Mouse (Mus musculus): ENCODE measurements around the gene Ndufa13. TPM values are rescaled to one million over a fixed set of nuclear protein-coding genes. Genes with fewer than 3 reads are reported as not detected.

The Ndufa13 gene
- polyA plus RNA-seq, 1 experiment = 135 TPM

DNA sequence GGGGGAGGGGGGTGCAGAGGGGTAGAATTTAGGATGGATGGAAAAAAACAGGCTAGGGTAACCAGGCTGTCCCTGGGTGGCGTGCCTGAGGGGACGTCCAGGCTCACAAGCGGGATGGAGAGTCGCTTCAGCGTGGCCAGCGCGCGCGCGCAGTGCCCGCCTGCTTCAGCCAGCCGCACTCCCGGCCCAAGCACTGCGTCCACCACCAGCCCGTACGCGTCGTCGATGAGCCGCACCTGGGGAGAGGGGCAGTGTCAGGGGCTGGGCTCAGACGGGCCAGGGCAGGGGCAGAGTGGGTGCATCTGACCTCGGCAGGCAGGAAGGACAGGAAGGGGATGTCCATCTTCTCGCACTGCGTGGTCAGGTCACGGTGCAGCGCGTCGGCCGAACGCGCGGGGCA, 13.5 kb downstream of the Ndufa13 start:
- Histone ChIP-seq H3K27me3 (ENCODE audit: control insufficient read depth, insufficient read depth, insufficient read length) (peaks cover 12% of the 10 kb centered on the region), H3K79me2 (ENCODE audit: control insufficient read depth, insufficient read depth) (no peaks in the 10 kb centered on the region), H3K36me3 (ENCODE audit: control insufficient read depth, insufficient read depth) (peaks cover 5% of the 10 kb centered on the region), H3K79me3 (ENCODE audit: low read depth) (no peaks in the 10 kb centered on the region), H3ac (ENCODE audit: control insufficient read depth, insufficient read length, low read depth) (no peak overlapping the region), H3K4me3 (ENCODE audit: insufficient read depth, poor library complexity, severe bottlenecking) (no peak overlapping the region)
- TF ChIP-seq CEBPB (IDR thresholded peaks at IDR 0.05; ENCODE audit: low read depth) (no peak), MYOG (IDR thresholded peaks at IDR 0.05; ENCODE audit: control insufficient read depth, extremely low read depth, insufficient read length) (no peak), USF1 (IDR thresholded peaks at IDR 0.05; ENCODE audit: low read depth) (no peak), FOSL1 (IDR thresholded peaks at IDR 0.05; ENCODE audit: insufficient read depth, low read length, poor library complexity, severe bottlenecking) (no peak), CTCF (IDR thresholded peaks at IDR 0.05; ENCODE audit: control insufficient read depth, insufficient read depth, insufficient read length) (no peak), MAX (IDR thresholded peaks at IDR 0.05) (no peak), MYOD1 (IDR thresholded peaks at IDR 0.05; ENCODE audit: control insufficient read depth, insufficient read length, low read depth) (no peak)

DNA sequence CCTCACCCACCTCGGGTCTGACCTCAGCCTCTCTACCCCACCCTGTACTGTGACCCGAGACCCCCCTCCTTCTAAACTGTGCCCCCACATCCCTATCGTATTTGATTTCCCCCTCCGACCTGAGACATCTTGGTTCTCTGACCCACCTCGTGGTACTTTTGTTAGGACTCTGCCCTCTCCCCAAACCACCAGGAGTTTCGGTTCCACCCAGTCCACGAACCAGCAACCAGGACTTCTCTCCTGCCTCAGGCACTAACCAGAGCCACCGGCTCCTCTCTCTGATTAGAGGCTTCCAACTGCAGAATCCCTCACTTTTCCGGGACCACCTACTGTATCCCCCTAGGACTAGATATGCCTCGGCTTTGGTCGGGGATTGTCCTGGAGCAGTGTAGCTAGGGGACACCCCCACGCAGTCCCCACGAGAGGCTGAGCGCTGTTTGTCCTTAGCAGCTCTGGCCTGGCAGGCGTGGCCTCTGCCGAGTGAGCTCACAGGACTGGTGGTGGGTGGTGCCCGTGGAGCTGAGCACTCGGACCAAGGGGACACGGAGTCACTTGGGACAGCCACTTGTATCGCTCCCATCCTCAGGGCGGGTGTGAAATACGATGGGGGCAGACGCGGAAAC, 14.0 kb downstream of the Ndufa13 start:
- peaks cover 4% of the 10 kb centered on the region for H3K36me3 ChIP-seq (ENCODE audit: control insufficient read depth, insufficient read depth)
- no peak overlapping the region for H3K4me3 ChIP-seq (ENCODE audit: insufficient read depth, poor library complexity, severe bottlenecking)
- no peaks in the 10 kb centered on the region for H3K79me3 ChIP-seq (ENCODE audit: low read depth)
- no peaks in the 10 kb centered on the region for H3K79me2 ChIP-seq (ENCODE audit: control insufficient read depth, insufficient read depth)
- TF ChIP-seq MYOG (IDR thresholded peaks at IDR 0.05; ENCODE audit: control insufficient read depth, extremely low read depth, insufficient read length) = no peak
- TF ChIP-seq CTCF (IDR thresholded peaks at IDR 0.05; ENCODE audit: control insufficient read depth, insufficient read depth, insufficient read length) = no peak
- no peak for TF ChIP-seq MAX (IDR thresholded peaks at IDR 0.05)
- TF ChIP-seq CEBPB (IDR thresholded peaks at IDR 0.05; ENCODE audit: low read depth) = no peak
- no peak for TF ChIP-seq USF1 (IDR thresholded peaks at IDR 0.05; ENCODE audit: low read depth)
- no peak for TF ChIP-seq FOSL1 (IDR thresholded peaks at IDR 0.05; ENCODE audit: insufficient read depth, low read length, poor library complexity, severe bottlenecking)
- TF ChIP-seq MYOD1 (IDR thresholded peaks at IDR 0.05; ENCODE audit: control insufficient read depth, insufficient read length, low read depth) = no peak
- peaks cover 12% of the 10 kb centered on the region for H3K27me3 ChIP-seq (ENCODE audit: control insufficient read depth, insufficient read depth, insufficient read length)
- H3ac ChIP-seq (ENCODE audit: control insufficient read depth, insufficient read length, low read depth) = peak overlapping the region; percentile 18

DNA sequence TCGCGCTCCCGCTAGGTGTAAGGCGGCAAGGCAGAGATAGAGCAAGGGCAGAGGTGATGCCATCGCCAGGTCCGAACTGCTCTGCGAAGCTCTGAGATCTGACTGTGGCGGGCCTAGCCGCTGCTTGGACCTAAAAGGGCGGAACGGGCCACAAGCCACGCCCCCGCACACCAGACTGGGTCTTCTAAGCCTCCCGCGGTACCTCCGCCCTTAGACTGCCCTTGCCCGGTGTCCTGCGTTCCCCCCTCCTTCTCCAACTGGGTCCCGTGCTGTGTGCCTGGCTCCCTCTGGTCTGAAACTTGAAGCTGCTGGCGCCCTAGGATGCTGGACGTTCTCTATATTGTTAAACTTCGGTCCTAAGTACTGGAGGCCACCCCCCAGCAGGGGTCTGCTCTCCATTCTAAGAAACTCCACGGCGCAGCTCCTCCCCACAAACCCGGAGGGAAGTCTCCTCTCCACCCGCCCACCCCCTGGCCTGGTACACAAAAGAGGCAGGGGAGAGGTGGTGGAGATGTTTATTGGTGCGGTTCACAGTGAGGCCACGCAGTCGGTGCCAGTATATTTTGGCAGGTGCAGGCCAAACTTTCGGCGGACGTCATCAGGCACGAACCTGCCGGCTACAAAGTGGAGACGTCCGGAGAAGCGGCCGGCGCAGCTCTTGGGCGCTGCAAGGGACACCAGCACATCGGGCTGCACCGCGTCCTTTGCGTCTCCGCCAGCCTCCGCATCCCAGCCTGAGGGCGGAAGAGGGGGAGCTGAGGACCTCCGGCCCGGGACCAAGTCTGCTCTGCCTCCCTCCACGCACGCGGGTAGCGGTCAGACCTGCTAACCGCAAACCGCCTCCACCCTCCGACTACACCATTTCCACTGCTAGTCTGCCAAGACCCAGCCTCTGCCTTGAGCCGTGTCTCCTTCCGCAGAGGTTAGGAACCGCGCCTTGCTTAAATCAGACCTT, 14.8 kb downstream of the Ndufa13 start, which contains the start of gene Cilp2:
Cilp2 (minus strand) TSS at position 399 of the 955 bp plus-strand sequence.
- Histone ChIP-seq H3ac (ENCODE audit: control insufficient read depth, insufficient read length, low read depth) (peak within 1 kb of the TSS; percentile 18), H3K27me3 (ENCODE audit: control insufficient read depth, insufficient read depth, insufficient read length) (peaks cover 12% of the 10 kb centered on the region), H3K79me2 (ENCODE audit: control insufficient read depth, insufficient read depth) (no peaks in the 10 kb centered on the region), H3K4me3 (ENCODE audit: insufficient read depth, poor library complexity, severe bottlenecking) (no peak within 1 kb of the TSS), H3K36me3 (ENCODE audit: control insufficient read depth, insufficient read depth) (no peaks in the 10 kb centered on the region), H3K79me3 (ENCODE audit: low read depth) (no peaks in the 10 kb centered on the region)
- TF ChIP-seq USF1 (IDR thresholded peaks at IDR 0.05; ENCODE audit: low read depth) (no peak), FOSL1 (IDR thresholded peaks at IDR 0.05; ENCODE audit: insufficient read depth, low read length, poor library complexity, severe bottlenecking) (no peak), MAX (IDR thresholded peaks at IDR 0.05) (no peak)

DNA sequence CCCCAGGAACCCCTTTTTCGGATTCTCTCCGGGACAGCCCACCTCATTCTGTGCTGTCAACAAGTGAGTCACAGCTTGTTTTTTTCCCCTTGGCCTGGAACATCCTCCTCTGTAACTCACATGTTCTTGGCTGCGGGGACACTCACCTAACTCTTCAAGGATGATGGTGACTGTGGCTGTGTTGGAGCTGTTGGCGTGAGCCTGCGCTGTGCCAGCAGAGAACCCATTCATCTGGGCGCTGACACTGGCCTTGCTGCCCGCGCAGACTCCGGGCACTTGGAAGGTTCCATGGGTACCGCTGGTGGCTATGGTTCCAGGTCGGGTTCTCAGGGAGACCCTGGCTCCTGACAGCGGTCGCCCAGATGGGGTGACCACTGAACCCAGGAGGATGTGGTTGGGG, 18.2 kb downstream of the Ndufa13 start:
- Histone ChIP-seq H3K27me3 (ENCODE audit: control insufficient read depth, insufficient read depth, insufficient read length) (peaks cover 12% of the 10 kb centered on the region), H3K36me3 (ENCODE audit: control insufficient read depth, insufficient read depth) (no peaks in the 10 kb centered on the region), H3ac (ENCODE audit: control insufficient read depth, insufficient read length, low read depth) (no peak overlapping the region), H3K4me3 (ENCODE audit: insufficient read depth, poor library complexity, severe bottlenecking) (no peak overlapping the region), H3K79me2 (ENCODE audit: control insufficient read depth, insufficient read depth) (no peaks in the 10 kb centered on the region), H3K79me3 (ENCODE audit: low read depth) (no peaks in the 10 kb centered on the region)
- no peak for TF ChIP-seq MAX (IDR thresholded peaks at IDR 0.05)
- TF ChIP-seq CEBPB (IDR thresholded peaks at IDR 0.05; ENCODE audit: low read depth) = no peak
- no peak for TF ChIP-seq USF1 (IDR thresholded peaks at IDR 0.05; ENCODE audit: low read depth)
- no peak for TF ChIP-seq MYOD1 (IDR thresholded peaks at IDR 0.05; ENCODE audit: control insufficient read depth, insufficient read length, low read depth)
- TF ChIP-seq CTCF (IDR thresholded peaks at IDR 0.05; ENCODE audit: control insufficient read depth, insufficient read depth, insufficient read length) = no peak
- TF ChIP-seq FOSL1 (IDR thresholded peaks at IDR 0.05; ENCODE audit: insufficient read depth, low read length, poor library complexity, severe bottlenecking) = no peak
- no peak for TF ChIP-seq MYOG (IDR thresholded peaks at IDR 0.05; ENCODE audit: control insufficient read depth, extremely low read depth, insufficient read length)

DNA sequence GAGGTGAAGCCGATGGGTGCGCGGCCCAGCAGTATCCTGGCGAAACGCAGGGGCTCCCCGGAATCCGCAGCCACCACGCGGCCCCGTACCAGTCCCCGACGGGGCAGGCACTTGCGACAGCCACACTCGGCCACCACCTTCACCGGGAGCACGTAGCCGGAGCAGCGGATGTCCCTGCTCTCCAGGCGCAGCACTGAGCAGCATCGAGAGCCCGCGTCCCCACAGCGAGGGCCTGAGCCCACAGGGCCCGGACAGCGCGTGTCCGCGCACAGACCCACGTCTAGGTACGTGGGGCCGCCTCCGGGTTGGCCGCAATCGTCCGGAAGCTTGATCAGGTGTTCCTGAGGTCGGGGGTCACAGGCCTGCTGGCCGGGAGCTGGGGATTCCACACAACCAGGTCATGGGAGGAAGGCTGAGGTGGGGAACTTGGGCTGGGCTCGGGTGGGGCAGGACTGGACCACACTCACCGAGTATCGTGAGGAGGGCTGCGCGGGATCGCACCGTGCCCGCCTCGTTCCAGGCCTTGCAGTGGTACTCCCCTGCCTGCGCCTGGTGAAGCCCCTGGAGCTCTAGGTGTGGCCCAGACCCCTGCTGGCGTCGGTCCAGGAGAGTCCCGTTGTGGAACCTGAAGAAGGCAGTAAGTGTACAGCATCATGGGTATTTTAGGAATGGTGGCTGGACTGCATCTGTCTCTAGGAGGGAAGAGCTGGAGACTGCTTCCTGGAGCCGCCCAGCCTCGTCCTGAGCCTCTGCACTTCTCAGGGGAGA, 19.3 kb downstream of the Ndufa13 start:
- peaks cover 12% of the 10 kb centered on the region for H3K27me3 ChIP-seq (ENCODE audit: control insufficient read depth, insufficient read depth, insufficient read length)
- H3K36me3 ChIP-seq (ENCODE audit: control insufficient read depth, insufficient read depth) = no peaks in the 10 kb centered on the region
- TF ChIP-seq USF1 (IDR thresholded peaks at IDR 0.05; ENCODE audit: low read depth) (no peak), MAX (IDR thresholded peaks at IDR 0.05) (no peak), MYOG (IDR thresholded peaks at IDR 0.05; ENCODE audit: control insufficient read depth, extremely low read depth, insufficient read length) (no peak), MYOD1 (IDR thresholded peaks at IDR 0.05; ENCODE audit: control insufficient read depth, insufficient read length, low read depth) (no peak), CEBPB (IDR thresholded peaks at IDR 0.05; ENCODE audit: low read depth) (no peak), CTCF (IDR thresholded peaks at IDR 0.05; ENCODE audit: control insufficient read depth, insufficient read depth, insufficient read length) (no peak), FOSL1 (IDR thresholded peaks at IDR 0.05; ENCODE audit: insufficient read depth, low read length, poor library complexity, severe bottlenecking) (no peak)

More for the DNA sequence above, 19.3 kb downstream of the Ndufa13 start:
- Histone ChIP-seq H3ac (ENCODE audit: control insufficient read depth, insufficient read length, low read depth) (no peak overlapping the region), H3K4me3 (ENCODE audit: insufficient read depth, poor library complexity, severe bottlenecking) (no peak overlapping the region), H3K79me3 (ENCODE audit: low read depth) (no peaks in the 10 kb centered on the region), H3K79me2 (ENCODE audit: control insufficient read depth, insufficient read depth) (no peaks in the 10 kb centered on the region)

All from C2C12 (cell line).